Mouse (Mus musculus): ENCODE data around the gene Rab40b.

Rab40b gene

GRCm38 (mm10) chr11:121387750-121388553 lies at the start of gene Rab40b:
Gene Rab40b, minus strand, starts transcription at chr11:121388251.
- peak; percentile 56 to 59 for DNase-seq

GRCm38 (mm10) chr11:121437236-121437635 lies 49.2 kb upstream of the Rab40b start:
- no peak for DNase-seq

GRCm38 (mm10) chr11:121434156-121435155 lies 46.4 kb upstream of the Rab40b start, which contains the start of gene Fn3k:
Gene Fn3k, plus strand, starts transcription at chr11:121434913.
- DNase-seq: peak; percentile 94 to 95

GRCm38 (mm10) chr11:121433397-121433796 lies 45.3 kb upstream of the Rab40b start:
- DNase-seq: no peak

GRCm38 (mm10) chr11:121421553-121422173 lies 33.6 kb upstream of the Rab40b start:
- no peak for DNase-seq

- peak; percentile 96 to 98 for DNase-seq
These were observed 32.9 kb upstream of the Rab40b start, which contains the start of gene Fn3krp for GRCm38 (mm10) chr11:121420830-121421552. Gene Fn3krp, plus strand, starts transcription at chr11:121421401.

- DNase-seq: no peak
These were observed 32.3 kb upstream of the Rab40b start for GRCm38 (mm10) chr11:121420379-121420778.

- no peak for DNase-seq
These were observed 30.9 kb upstream of the Rab40b start for GRCm38 (mm10) chr11:121418932-121419331.

GRCm38 (mm10) chr11:121417971-121418370 lies 29.9 kb upstream of the Rab40b start:
- DNase-seq: no peak

- DNase-seq: no peak
These were observed 27.3 kb upstream of the Rab40b start for GRCm38 (mm10) chr11:121415351-121415750.

- DNase-seq: no peak
These were observed 26.7 kb upstream of the Rab40b start for GRCm38 (mm10) chr11:121414762-121415161.

GRCm38 (mm10) chr11:121407366-121408155 lies 19.5 kb upstream of the Rab40b start:
- DNase-seq: no peak

- no peak for DNase-seq
These were observed 4.4 kb upstream of the Rab40b start for GRCm38 (mm10) chr11:121392405-121392804.

GRCm38 (mm10) chr11:121390793-121391192 lies 2.7 kb upstream of the Rab40b start:
- no peak for DNase-seq

GRCm38 (mm10) chr11:121388554-121388945 lies 499 bp upstream of the Rab40b start:
- DNase-seq: no peak

GRCm38 (mm10) chr11:121380294-121380693 lies 7.8 kb downstream of the Rab40b start:
- DNase-seq: no peak

- DNase-seq: no peak
These were observed 9.4 kb downstream of the Rab40b start for GRCm38 (mm10) chr11:121378644-121379043.

GRCm38 (mm10) chr11:121373305-121373704 lies 14.7 kb downstream of the Rab40b start:
- DNase-seq: no peak

- DNase-seq: no peak
These were observed 17.6 kb downstream of the Rab40b start for GRCm38 (mm10) chr11:121370337-121370994.

- no peak for DNase-seq
These were observed 18.4 kb downstream of the Rab40b start for GRCm38 (mm10) chr11:121369622-121370021.

- DNase-seq: no peak
These were observed 19.3 kb downstream of the Rab40b start for GRCm38 (mm10) chr11:121368731-121369130.

Measured in thymus, adult 18-20 months (tissue).